Mouse (Mus musculus): ENCODE results near the gene Pou5f1.

DNA sequence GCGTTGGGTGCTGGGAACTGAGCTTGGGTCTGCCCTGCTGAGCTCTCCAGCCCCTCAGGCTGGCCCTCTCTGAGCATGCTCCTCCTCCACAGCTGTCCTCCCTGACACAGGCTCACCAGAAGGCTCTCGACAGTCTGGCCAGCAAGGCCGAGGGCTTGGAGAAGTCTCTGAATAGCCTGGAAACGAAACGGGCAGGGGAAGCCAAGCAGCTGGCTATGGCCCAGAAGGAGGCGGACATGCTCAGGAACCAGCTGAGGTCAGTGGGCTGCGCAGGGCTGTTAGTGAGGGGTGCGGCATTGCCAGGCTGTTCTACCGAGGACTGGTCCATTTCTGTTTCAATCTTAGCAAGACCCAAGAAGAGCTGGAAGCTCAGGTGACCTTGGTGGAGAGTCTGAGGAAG, 18.5 kb downstream of the Pou5f1 start:
- TF ChIP-seq POLR2A (IDR thresholded peaks at IDR 0.05; ENCODE audit: insufficient read depth, low read length) (no peak), CTCF (IDR thresholded peaks at IDR 0.05; ENCODE audit: low read depth, low read length) (no peak)

Data from ES-Bruce4 (cell line).